In genomic region chr9:97610566-97610965, GRCm38 (mm10) we compare ENCODE assay signal across 23 mouse cellular contexts.
DNase-seq lines count a peak whose midpoint lies in the region; ATAC-seq and TF ChIP-seq lines count a peak whose summit lies in the region.
"Had no signal": no experiment of that assay in that cellular context is flagged by ENCODE, and none has a peak within 500 bp of the region (broad histone marks: within the 10 kb centered on the region; RNA-seq: fewer than 3 reads in every experiment).

No protein-coding gene starts in this region.

- DNase-seq in cerebellum, postnatal 10 days, result peak; percentile 17 to 43
- no peak for DNase-seq in cerebellum, adult 8-10 months
- no peak for DNase-seq in layer of hippocampus, adult 2 months (ENCODE audit: low spot score in 2 of 2)
- no peak for DNase-seq in layer of hippocampus, postnatal 36 days
- DNase-seq in right cerebral cortex, postnatal 10 days (ENCODE audit: low spot score in 2 of 2), result peak; percentile 52 to 54
- no peak for DNase-seq in right cerebral cortex, postnatal 4 days
- DNase-seq in telencephalon, adult 2 months (ENCODE audit: low read depth, low spot score), result peak; percentile 62
- DNase-seq: adrenal gland, adult 2 months; cerebellum, adult 2 months; gastrocnemius, postnatal 14 days; heart, postnatal 14 days; kidney, adult 11 months; kidney, postnatal 25 days; liver, embryonic 13.5 days; lung, adult 18-20 months; lung, postnatal 14 days; midbrain, embryonic 14.5 days had no signal

- no peak for TF ChIP-seq CTCF in layer of hippocampus, adult 2 months (conservative IDR thresholded peaks at IDR 0.05)

- no peak overlapping the region for H3K4me3 ChIP-seq in layer of hippocampus, adult 2 months
- H3K4me3 ChIP-seq: hindbrain, embryonic 10.5 days; hindbrain, embryonic 15.5 days; kidney, embryonic 15.5 days; liver, embryonic 13.5 days had no signal

- H3K27ac ChIP-seq in layer of hippocampus, adult 2 months, result peak overlapping the region; percentile 83
- H3K27ac ChIP-seq: hindbrain, embryonic 10.5 days; hindbrain, embryonic 15.5 days; kidney, embryonic 15.5 days; liver, embryonic 13.5 days had no signal

- ATAC-seq in erythroid progenitor cell, adult 5-6 weeks (replicated peaks; ENCODE audit: low FRiP score, poor library complexity, severe bottlenecking), result no peak
- ATAC-seq: activated CD4-positive, CD25-positive, alpha-beta regulatory T cell, adult 4 months; inflammation-experienced regulatory T-cells, adult 6 months had no signal

Comparison
In these comparisons a context has a peak if more than half of its experiments do, and no peak if none do; other contexts are left out.
1. DNase-seq: peak in cerebellum, postnatal 10 days (2 of 2), right cerebral cortex, postnatal 10 days (2 of 2) and telencephalon, adult 2 months (single experiment); none in cerebellum, adult 8-10 months (single experiment), layer of hippocampus, adult 2 months (0 of 2), layer of hippocampus, postnatal 36 days (0 of 2) and right cerebral cortex, postnatal 4 days (single experiment).